12 mouse cellular contexts compared by ENCODE assay signal in genomic region chr4:129817591-129817990, GRCm38 (mm10). TPM values are rescaled to one million over a fixed set of nuclear protein-coding genes. Genes with fewer than 3 reads are reported as not detected.
DNase-seq lines count a peak whose midpoint lies in the region; ATAC-seq and TF ChIP-seq lines count a peak whose summit lies in the region.
"Had no signal": no experiment of that assay in that cellular context is flagged by ENCODE, and none has a peak within 500 bp of the region (broad histone marks: within the 10 kb centered on the region; RNA-seq: fewer than 3 reads in every experiment).

No protein-coding gene starts in this region.

- intact Hi-C loops in gastrocnemius, adult 2 months (cut with DNase I): loop anchor here (5.0 kb wide), 1 partner anchor 35 kb away; no protein-coding TSS in a partner anchor

- peak; percentile 26 for DNase-seq in gastrocnemius, adult 2 months
- no peak for DNase-seq in gastrocnemius, postnatal 10 days
- no peak for DNase-seq in liver, postnatal 0 days
- DNase-seq in liver: no peak
- DNase-seq in forebrain, embryonic 11.5 days (ENCODE audit: low spot score): no peak
- DNase-seq: cerebellum, adult 18-20 months; gastrocnemius, postnatal 25 days; kidney, adult 18-20 months had no signal

- no peaks in the 10 kb centered on the region for H3K27me3 ChIP-seq in liver, postnatal 0 days (ENCODE audit: insufficient read depth, low read length)
- H3K27me3 ChIP-seq in heart, embryonic 15.5 days: no peaks in the 10 kb centered on the region
- H3K27me3 ChIP-seq in limb, embryonic 15.5 days: no peaks in the 10 kb centered on the region
- H3K27me3 ChIP-seq in forebrain, embryonic 11.5 days (ENCODE audit: control insufficient read depth, insufficient read depth, low read length): no peaks in the 10 kb centered on the region
- H3K27me3 ChIP-seq: midbrain, embryonic 15.5 days had no signal

- H3K4me2 ChIP-seq in liver, postnatal 0 days (ENCODE audit: low read depth, low read length): no peak overlapping the region
- H3K4me2 ChIP-seq in heart, embryonic 15.5 days: no peak overlapping the region
- no peak overlapping the region for H3K4me2 ChIP-seq in limb, embryonic 15.5 days
- H3K4me2 ChIP-seq in forebrain, embryonic 11.5 days (ENCODE audit: low read depth, low read length, severe bottlenecking): no peak overlapping the region
- H3K4me2 ChIP-seq: midbrain, embryonic 15.5 days had no signal

- TF ChIP-seq CTCF in gastrocnemius, adult 2 months (IDR thresholded peaks at IDR 0.05): no peak
- TF ChIP-seq CTCF in liver, postnatal 0 days (IDR thresholded peaks at IDR 0.05; ENCODE audit: low read depth): no peak

- H3K4me1 ChIP-seq in liver, postnatal 0 days (ENCODE audit: insufficient read depth): peaks cover 27% of the 10 kb centered on the region
- H3K4me1 ChIP-seq in heart, embryonic 15.5 days (replicated peaks): peaks cover 34% of the 10 kb centered on the region
- H3K4me1 ChIP-seq in limb, embryonic 15.5 days: peaks cover 38% of the 10 kb centered on the region
- H3K4me1 ChIP-seq in forebrain, embryonic 11.5 days (replicated peaks; ENCODE audit: control insufficient read depth, insufficient read depth, low read length): peaks cover 9% of the 10 kb centered on the region; the same call in 1 of the 2 replicates

- no peak overlapping the region for H3K4me3 ChIP-seq in gastrocnemius, adult 2 months
- no peak overlapping the region for H3K4me3 ChIP-seq in liver, postnatal 0 days (ENCODE audit: low read depth, low read length)
- no peak overlapping the region for H3K4me3 ChIP-seq in heart, embryonic 15.5 days
- H3K4me3 ChIP-seq in limb, embryonic 15.5 days: no peak overlapping the region
- no peak overlapping the region for H3K4me3 ChIP-seq in forebrain, embryonic 11.5 days (ENCODE audit: low read depth, low read length)
- H3K4me3 ChIP-seq: midbrain, embryonic 15.5 days had no signal

- 82% methylated on average over 6 of the region's 6 CpGs for WGBS in liver, postnatal 0 days (ENCODE audit: insufficient replicate concordance)
- 64% methylated on average over 6 of the region's 6 CpGs for WGBS in heart, embryonic 15.5 days
- 28% methylated on average over 6 of the region's 6 CpGs for whole genome bisulfite sequencing in limb, embryonic 15.5 days
- 64% methylated on average over 6 of the region's 6 CpGs for WGBS in forebrain, embryonic 11.5 days

- H3K27ac ChIP-seq in gastrocnemius, adult 2 months: peak overlapping the region; percentile 99
- peak overlapping the region; percentile 39; the same call in 1 of the 2 replicates for H3K27ac ChIP-seq in liver, postnatal 0 days (ENCODE audit: low read depth)
- H3K27ac ChIP-seq in heart, embryonic 15.5 days: peak overlapping the region; percentile 97
- H3K27ac ChIP-seq in limb, embryonic 15.5 days: peak overlapping the region; percentile 91
- H3K27ac ChIP-seq in forebrain, embryonic 11.5 days (ENCODE audit: low read depth, low read length): no peak overlapping the region
- H3K27ac ChIP-seq: midbrain, embryonic 15.5 days had no signal

- no peaks in the 10 kb centered on the region for H3K9me3 ChIP-seq in liver, postnatal 0 days (ENCODE audit: low read length)
- H3K9me3 ChIP-seq in heart, embryonic 15.5 days (replicated peaks): no peaks in the 10 kb centered on the region
- H3K9me3 ChIP-seq in limb, embryonic 15.5 days: no peaks in the 10 kb centered on the region
- no peaks in the 10 kb centered on the region for H3K9me3 ChIP-seq in forebrain, embryonic 11.5 days (ENCODE audit: control insufficient read depth, low read length)
- H3K9me3 ChIP-seq: midbrain, embryonic 15.5 days had no signal

- ATAC-seq in liver, postnatal 0 days: no peak
- no peak for ATAC-seq in heart, embryonic 15.5 days (replicated peaks; ENCODE audit: insufficient number of reproducible peaks, insufficient read depth, low FRiP score, low read depth)
- peak; percentile 20; the same call in 1 of the 2 replicates for ATAC-seq in limb, embryonic 15.5 days (ENCODE audit: insufficient number of reproducible peaks, low FRiP score, low TSS enrichment, low read depth)
- ATAC-seq in forebrain, embryonic 11.5 days (replicated peaks; ENCODE audit: low FRiP score): no peak
- no peak for ATAC-seq in CD4-positive, CD25-positive, alpha-beta regulatory T cell, adult 4 months
- ATAC-seq: midbrain, embryonic 15.5 days had no signal

- H3K9ac ChIP-seq in liver, postnatal 0 days (replicated peaks): no peak overlapping the region
- no peak overlapping the region for H3K9ac ChIP-seq in heart, embryonic 15.5 days
- H3K9ac ChIP-seq in limb, embryonic 15.5 days: no peak overlapping the region
- H3K9ac ChIP-seq in forebrain, embryonic 11.5 days (ENCODE audit: low read length): no peak overlapping the region
- H3K9ac ChIP-seq: midbrain, embryonic 15.5 days had no signal

- H3K36me3 ChIP-seq in liver, postnatal 0 days (replicated peaks; ENCODE audit: insufficient read depth, low read length): no peaks in the 10 kb centered on the region
- H3K36me3 ChIP-seq in heart, embryonic 15.5 days: no peaks in the 10 kb centered on the region
- H3K36me3 ChIP-seq in limb, embryonic 15.5 days: no peaks in the 10 kb centered on the region
- H3K36me3 ChIP-seq in forebrain, embryonic 11.5 days (ENCODE audit: control insufficient read depth, insufficient read depth, low read length): no peaks in the 10 kb centered on the region
- H3K36me3 ChIP-seq: midbrain, embryonic 15.5 days had no signal

- no peak for TF ChIP-seq EP300 in liver, postnatal 0 days (IDR thresholded peaks at IDR 0.05; ENCODE audit: low read depth)

RNA-seq across cellular contexts. Expression of gene Ptp4a2, which starts 6.6 kb away (rescaled TPM):
- total RNA-seq in gastrocnemius, adult 2 months (2021): 100 to 1,000 TPM; 569 to 658 TPM
- total RNA-seq in gastrocnemius, postnatal 10 days (2021): 100 to 1,000 TPM; 572 to 625 TPM
- polyA plus RNA-seq in liver, postnatal 0 days (2015; fragmentation: Nextera tagmentation; extraction: Ambion mirVana): 198 and 205 TPM in 2 replicates
- 347 and 442 TPM in 2 replicates for polyA plus RNA-seq in heart, embryonic 15.5 days (2015; fragmentation: Nextera tagmentation; extraction: Ambion mirVana)
- polyA plus RNA-seq in limb, embryonic 15.5 days (2015; fragmentation: Nextera tagmentation; extraction: Ambion mirVana): 339 and 355 TPM in 2 replicates
- polyA plus RNA-seq in forebrain, embryonic 11.5 days (2014; fragmentation: Nextera tagmentation; extraction: Ambion mirVana): 355 and 395 TPM in 2 replicates
- 1,000 to 10,000 TPM; 1,309 to 1,442 TPM for polyA plus RNA-seq in CD4-positive, CD25-positive, alpha-beta regulatory T cell, adult 4 months (2017; shearing (Covaris generic))
